Mouse (Mus musculus): ENCODE results near the gene Vkorc1.
A peak's percentile ranks its signal among the peaks of the same experiment; 100 is the strongest.

Gene Vkorc1

DNA sequence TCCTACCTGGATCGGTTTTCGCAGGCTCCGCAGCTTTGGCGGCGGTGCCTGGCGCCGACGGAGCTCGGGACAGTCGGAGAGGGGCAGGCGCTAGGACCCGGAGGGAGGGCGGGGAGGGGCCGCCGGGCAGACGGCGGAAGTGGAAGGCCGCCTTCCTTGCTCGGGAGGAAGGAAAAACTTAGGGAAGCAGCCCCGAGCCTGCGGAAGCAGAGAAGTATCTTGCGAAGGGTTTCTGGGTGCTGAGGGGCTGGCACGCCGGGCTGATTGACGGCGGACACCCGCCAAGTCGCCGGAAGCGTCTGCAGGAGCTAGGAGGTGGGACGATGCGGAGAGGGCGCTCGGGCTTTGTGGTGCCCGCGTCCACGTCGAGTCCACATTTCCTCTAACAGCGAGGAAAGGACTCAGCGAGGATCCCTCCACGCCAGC is 19.4 kb downstream of the Vkorc1 start, which contains the start of gene Zfp646:
Zfp646 (plus strand) TSS at position 181 of the 426 bp plus-strand sequence.
- peak; percentile 86 for DNase-seq (ENCODE audit: low read depth)

DNA sequence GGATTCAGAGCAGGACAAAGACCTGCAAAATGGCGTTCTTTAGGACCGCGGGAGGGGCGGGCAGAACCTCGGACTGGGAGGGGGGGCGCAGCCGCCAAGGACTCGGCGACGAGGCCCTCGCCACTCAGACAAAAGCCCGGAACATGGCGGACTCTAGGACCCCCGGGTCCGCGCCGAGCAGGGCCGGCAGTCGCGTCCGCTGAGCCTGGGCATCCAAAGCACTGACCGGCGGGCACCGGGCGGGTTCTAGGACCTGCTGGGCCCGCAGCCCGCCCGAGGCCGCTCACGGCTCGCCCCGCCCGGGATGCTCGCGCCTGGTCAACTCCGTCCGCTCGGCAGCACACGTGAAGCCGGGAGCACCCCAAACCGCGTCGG is 19.8 kb downstream of the Vkorc1 start:
- peak; percentile 84 for DNase-seq (ENCODE audit: low read depth)

GRCm38 (mm10) chr7:127874812-127875626 is 20.4 kb downstream of the Vkorc1 start:
- DNase-seq (ENCODE audit: low read depth), result no peak

- no peak for DNase-seq (ENCODE audit: low read depth)
Observed at GRCm38 (mm10) chr7:127870136-127870821, 25.1 kb downstream of the Vkorc1 start.

GRCm38 (mm10) chr7:127869149-127869810 is 26.1 kb downstream of the Vkorc1 start:
- no peak for DNase-seq (ENCODE audit: low read depth)

- no peak for DNase-seq (ENCODE audit: low read depth)
Observed at GRCm38 (mm10) chr7:127867641-127868040, 27.8 kb downstream of the Vkorc1 start.

- no peak for DNase-seq (ENCODE audit: low read depth)
Observed at GRCm38 (mm10) chr7:127866434-127866833, 29.0 kb downstream of the Vkorc1 start.

- DNase-seq (ENCODE audit: low read depth), result no peak
Observed at GRCm38 (mm10) chr7:127858258-127858657, 37.2 kb downstream of the Vkorc1 start.

GRCm38 (mm10) chr7:127850906-127851305 is 44.5 kb downstream of the Vkorc1 start:
- no peak for DNase-seq (ENCODE audit: low read depth)

DNA sequence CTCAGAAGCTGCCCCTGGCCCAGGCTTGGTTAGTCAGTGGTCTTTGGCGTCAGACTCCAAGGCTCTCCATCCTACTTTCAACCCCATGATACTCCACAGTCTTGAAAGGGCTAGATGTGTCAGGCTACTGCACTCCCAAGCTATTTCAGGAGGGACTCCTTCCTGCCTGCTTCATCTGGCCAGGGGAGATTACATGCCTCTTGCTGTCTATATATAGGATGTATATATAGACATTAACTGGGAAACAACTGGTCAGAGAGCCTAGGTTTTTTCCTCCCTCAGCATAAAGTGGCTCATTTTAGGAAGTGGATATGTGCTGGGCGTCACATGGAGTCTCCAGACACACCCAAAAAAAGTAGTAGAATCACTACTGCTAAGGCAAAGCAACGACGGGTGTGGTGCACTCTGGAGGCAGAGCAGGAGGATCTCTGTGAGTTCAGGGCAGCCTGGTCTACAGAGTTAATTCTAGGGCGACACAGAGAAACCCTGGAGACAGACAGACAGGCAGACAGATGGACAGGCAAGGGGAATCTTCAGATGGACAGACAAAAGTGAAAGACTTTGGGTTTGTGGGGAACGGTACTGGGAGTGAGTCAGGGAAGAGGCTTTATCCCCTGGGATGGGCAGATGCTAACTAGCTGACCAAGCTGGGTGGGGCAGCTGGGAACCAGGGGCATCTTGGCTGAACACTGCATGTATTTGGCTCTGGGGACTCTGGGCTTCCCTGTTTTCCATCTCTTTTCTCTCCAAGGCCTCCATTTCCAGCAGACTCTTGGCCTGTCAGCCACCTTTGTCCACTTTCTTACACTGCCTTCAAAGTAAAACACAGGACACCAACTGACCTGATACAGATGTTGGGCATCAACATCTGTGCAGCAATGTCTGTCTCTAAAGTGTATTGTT is 45.2 kb downstream of the Vkorc1 start:
- DNase-seq (ENCODE audit: low read depth), result no peak
